Mouse (Mus musculus): ENCODE measurements around the gene Gpr152.

Gpr152 gene

DNA sequence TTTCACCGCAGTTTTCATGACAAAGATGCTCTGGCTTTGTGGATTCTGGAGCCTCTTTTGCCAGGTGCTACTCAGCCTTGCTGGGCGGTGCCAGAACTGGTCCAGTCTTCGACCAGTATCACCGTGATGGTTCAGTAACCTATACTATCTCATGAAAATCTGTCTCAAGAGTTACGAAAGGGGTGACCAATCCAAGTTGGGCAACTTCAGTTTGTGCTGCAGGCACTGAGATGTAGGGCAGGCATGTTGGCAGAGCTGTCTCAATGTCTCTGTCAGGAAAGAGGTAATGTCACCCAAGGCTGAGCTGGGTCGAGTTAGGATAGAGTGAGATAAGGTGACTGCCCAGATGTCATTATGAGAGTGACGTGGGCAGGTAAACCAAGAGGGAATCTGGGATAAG is 40.8 kb downstream of the Gpr152 start:
- no peak for DNase-seq

DNA sequence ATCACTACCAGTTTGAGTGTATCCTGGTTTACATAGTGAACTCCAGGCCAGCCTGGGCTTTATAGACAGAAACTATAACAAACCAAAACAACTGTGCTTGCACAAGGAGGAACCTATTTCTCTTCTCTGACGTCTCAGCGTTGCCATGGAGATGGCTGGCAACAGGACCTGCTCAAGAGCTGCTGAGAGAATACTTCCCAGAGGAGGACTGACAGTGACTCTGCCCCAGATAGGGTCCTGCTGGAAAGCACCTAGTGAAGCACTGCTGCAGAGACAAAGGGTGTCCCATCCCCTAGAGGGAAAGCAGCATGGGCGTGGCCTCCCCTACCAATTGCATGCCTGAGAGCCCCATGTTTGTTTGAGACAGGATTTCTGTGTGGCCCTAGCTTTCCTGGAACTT is 42.3 kb downstream of the Gpr152 start:
- DNase-seq, result no peak

DNA sequence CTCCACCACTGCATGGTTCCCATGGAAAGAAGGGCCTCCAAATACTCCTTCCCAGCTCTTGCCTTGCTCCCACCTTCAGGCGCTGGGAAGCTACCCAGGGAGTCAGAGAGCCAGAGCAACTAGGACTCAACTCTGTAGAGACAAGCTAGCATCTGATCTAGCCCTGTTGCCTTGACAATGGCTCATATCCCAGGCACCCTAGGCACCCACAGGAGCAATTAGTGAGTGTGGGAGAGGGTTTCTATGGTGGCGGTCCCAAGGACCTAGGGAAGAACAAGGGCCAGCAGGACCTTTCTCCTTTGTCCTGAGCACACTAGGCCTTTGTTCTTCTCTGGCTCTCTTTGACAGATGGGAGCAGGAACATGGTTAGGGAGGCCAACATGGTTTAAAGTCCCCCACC is 44.1 kb downstream of the Gpr152 start:
- DNase-seq, result no peak

DNA sequence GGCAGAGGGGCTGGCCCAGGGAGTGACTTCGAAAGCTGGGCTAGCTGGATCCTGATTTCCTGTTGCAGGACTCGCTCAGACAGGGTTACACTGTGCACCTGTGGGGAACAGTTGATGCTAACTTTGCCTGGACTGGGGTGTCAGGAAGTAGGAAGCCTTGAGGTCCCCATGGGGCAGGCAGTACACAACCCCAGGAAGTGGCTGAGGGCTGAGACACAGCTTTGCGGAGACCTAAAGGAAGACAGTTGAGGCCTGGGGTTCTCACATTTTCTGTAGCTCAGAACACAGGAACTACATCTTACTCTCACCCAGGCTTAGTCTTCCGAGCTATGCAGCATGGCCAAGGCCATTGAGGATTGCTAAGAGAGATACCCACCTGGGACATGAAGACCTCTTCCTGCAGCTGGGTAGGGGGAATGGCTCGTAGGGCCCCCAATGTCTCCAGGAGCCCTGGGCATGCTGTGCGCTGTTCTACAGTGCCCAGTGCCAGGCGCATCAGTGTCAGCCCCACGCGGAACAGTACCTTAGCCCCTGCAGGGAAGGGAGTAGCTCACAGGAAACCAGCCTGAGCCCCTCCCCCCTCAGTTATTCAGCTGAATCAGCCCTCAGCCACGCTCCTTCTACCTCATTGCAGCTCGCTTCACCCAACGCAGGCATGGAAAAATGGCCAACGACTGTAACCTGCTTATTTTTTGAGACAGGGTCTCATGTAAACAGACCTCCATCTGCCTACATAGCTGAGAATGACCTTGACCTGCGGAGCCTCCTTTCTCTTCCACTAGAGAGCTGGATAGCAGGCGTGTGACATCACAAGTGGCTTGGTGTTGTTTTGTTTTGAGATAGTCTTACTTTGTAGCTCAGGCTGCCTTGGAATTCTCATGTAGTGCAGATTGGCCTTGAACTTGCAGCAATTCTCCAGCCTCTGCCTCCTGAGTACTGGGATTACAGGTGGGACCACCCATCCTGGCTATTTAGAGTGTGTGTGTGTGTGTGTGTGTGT is 45.7 kb downstream of the Gpr152 start:
- DNase-seq, result no peak

DNA sequence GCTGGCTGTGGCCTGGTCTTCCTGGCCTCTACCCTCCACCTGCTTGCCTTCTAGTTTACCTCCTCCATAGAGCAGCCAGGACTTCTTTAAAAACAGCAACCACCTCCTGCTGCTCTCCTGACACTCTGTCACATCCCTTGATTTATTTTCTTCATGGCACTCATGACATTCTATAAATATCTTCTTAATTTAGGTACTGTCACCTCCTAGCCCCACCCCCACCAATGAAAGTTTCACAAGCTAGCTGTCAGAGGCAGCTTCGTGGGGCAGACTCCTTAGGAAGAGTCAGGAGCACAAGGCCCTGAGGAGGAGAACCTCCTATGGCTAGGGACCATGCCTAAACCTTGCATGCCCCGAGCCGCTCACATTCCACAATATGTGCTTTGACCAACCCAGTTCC is 47.7 kb downstream of the Gpr152 start:
- DNase-seq, result no peak

GRCm38 (mm10) chr19:4189051-4189620 is 49.5 kb downstream of the Gpr152 start:
- DNase-seq, result no peak

GRCm38 (mm10) chr19:4190831-4191334 is 51.3 kb downstream of the Gpr152 start, which contains the start of gene Tbc1d10c:
Gene Tbc1d10c (minus strand): TSS chr19:4191284.
- peak; percentile 61 for DNase-seq

GRCm38 (mm10) chr19:4191528-4192250 is 52.1 kb downstream of the Gpr152 start, which contains the start of gene Ppp1ca:
Gene Ppp1ca (plus strand): TSS chr19:4192065.
- DNase-seq, result peak; percentile 90

GRCm38 (mm10) chr19:4192251-4192985 is 52.8 kb downstream of the Gpr152 start:
- peak; percentile 53 for DNase-seq

- DNase-seq, result peak; percentile 64
These were observed 53.5 kb downstream of the Gpr152 start for GRCm38 (mm10) chr19:4193129-4193528.

GRCm38 (mm10) chr19:4194021-4194724 is 54.6 kb downstream of the Gpr152 start:
- DNase-seq, result peak; percentile 61

GRCm38 (mm10) chr19:4194776-4195650 is 55.4 kb downstream of the Gpr152 start:
- peak; percentile 91 for DNase-seq
